Mouse (Mus musculus) thymus, adult 2 months (tissue): ENCODE data around the gene Rnaseh2c. TPM values are rescaled to one million over a fixed set of nuclear protein-coding genes. Genes with fewer than 3 reads are reported as not detected.

ENCODE experiments used
- DNase-seq: peaks from one replicate; pipeline ENCODE4 v3.0.0; 2021
- H3K27ac ChIP-seq: fragments of 200-500 bp; 2 replicates; pipeline ENCODE4 v1.5.1; 2012; ENCODE audit warnings: low read length, control low read depth; ENCODE audit not compliant: control insufficient read depth, insufficient read depth
- H3K27me3 ChIP-seq: fragments of 200-500 bp; 2 replicates; pipeline ENCODE4 v1.6.1; 2012; ENCODE audit warnings: mild to moderate bottlenecking, low read length, moderate library complexity, mixed read lengths; ENCODE audit not compliant: control insufficient read depth, insufficient read depth
- H3K36me3 ChIP-seq: fragments of 200-500 bp; 2 replicates; pipeline ENCODE4 v1.6.1; 2012; ENCODE audit warnings: mild to moderate bottlenecking, low read length, moderate library complexity; ENCODE audit not compliant: control insufficient read depth, insufficient read depth
- H3K4me1 ChIP-seq: fragments of 200-500 bp; replicated peaks from 2 replicates; pipeline ENCODE4 v1.6.1; 2012; ENCODE audit warnings: low read length; ENCODE audit not compliant: control insufficient read depth, insufficient read depth
- H3K4me3 ChIP-seq: fragments of 200-500 bp; 2 replicates; pipeline ENCODE4 v1.5.1; 2012; ENCODE audit warnings: mild to moderate bottlenecking, low read length, control low read depth, moderate library complexity; ENCODE audit not compliant: control insufficient read depth, insufficient read depth
- CTCF ChIP-seq: fragments of 200-500 bp; IDR thresholded peaks from 2 replicates; pipeline ENCODE4 v1.5.1; 2012; ENCODE audit warnings: mild to moderate bottlenecking, control low read depth, low read length, moderate library complexity, borderline replicate concordance; ENCODE audit not compliant: control insufficient read depth, poor library complexity, insufficient read depth; ENCODE audit errors: extremely low read depth
- POLR2A ChIP-seq: fragments of 200-500 bp; IDR thresholded peaks from 2 replicates; pipeline ENCODE4 v1.6.1; 2012; ENCODE audit warnings: mild to moderate bottlenecking, low read length, control low read depth, moderate library complexity; ENCODE audit not compliant: control insufficient read depth, poor library complexity, insufficient read depth; ENCODE audit errors: extremely low read depth
- WGBS: fragments of 180-500 bp; shearing (Covaris S2); methylation state at CpG from one replicate; pipeline ENCODE4 v1.1.7; 2018; 5-methylcytosine and 5-hydroxymethylcytosine counted together
- polyA plus RNA-seq: library from polyadenylated mRNA; depleted of rRNA; stranded (reverse); fragments of >200 nt; gene quantifications from 2 replicates; pipeline ENCODE4 v1.2.3, GENCODE M21; 2012

Gene Rnaseh2c
- polyA plus RNA-seq, 1 experiment = 87.0 TPM

GRCm38 (mm10) chr19:5567180-5567533 is 34.5 kb upstream of the Rnaseh2c start:
- no peak for DNase-seq
- Histone ChIP-seq H3K4me1 (peaks cover 45% of the 10 kb centered on the region), H3K4me3 (peak overlapping the region; percentile 88), H3K36me3 (no peaks in the 10 kb centered on the region; the same call in 1 of the 2 replicates), H3K27ac (peak overlapping the region; percentile 6; the same call in 1 of the 2 replicates), H3K27me3 (no peaks in the 10 kb centered on the region; the same call in 1 of the 2 replicates)
- TF ChIP-seq CTCF = no peak
- TF ChIP-seq POLR2A = no peak
- WGBS = 1% methylated on average over 26 of the region's 26 CpGs

- Histone ChIP-seq H3K27me3 (no peaks in the 10 kb centered on the region), H3K4me1 (peaks cover 52% of the 10 kb centered on the region), H3K4me3 (peak within 1 kb of the TSS; percentile 88), H3K27ac (peak within 1 kb of the TSS; percentile 89), H3K36me3 (no peaks in the 10 kb centered on the region; the same call in 1 of the 2 replicates)
- peak; percentile 100 for TF ChIP-seq CTCF
- TF ChIP-seq POLR2A = peak; percentile 40
- under 1% methylated on average over 101 of the region's 102 CpGs for WGBS
- peak; percentile 91 for DNase-seq
Observed at GRCm38 (mm10) chr19:5567534-5568469, 33.9 kb upstream of the Rnaseh2c start, which contains the start of gene Ap5b1. Gene Ap5b1 (plus strand): TSS chr19:5568025.

GRCm38 (mm10) chr19:5568470-5569140 is 33.1 kb upstream of the Rnaseh2c start:
- H3K36me3 ChIP-seq = no peaks in the 10 kb centered on the region; the same call in 1 of the 2 replicates
- peak overlapping the region; percentile 12; the same call in 1 of the 2 replicates for H3K27ac ChIP-seq
- 3% methylated on average over 27 of the region's 27 CpGs for WGBS
- TF ChIP-seq CTCF (peak; percentile 98), POLR2A (no peak)
- peak; percentile 82 for DNase-seq
- peaks cover 53% of the 10 kb centered on the region for H3K4me1 ChIP-seq
- H3K4me3 ChIP-seq = peak overlapping the region; percentile 88
- H3K27me3 ChIP-seq = no peaks in the 10 kb centered on the region

GRCm38 (mm10) chr19:5569521-5569920 is 32.2 kb upstream of the Rnaseh2c start:
- WGBS = 92% methylated on average over 10 of the region's 10 CpGs

GRCm38 (mm10) chr19:5570353-5571246 is 31.1 kb upstream of the Rnaseh2c start:
- no peak for DNase-seq
- Histone ChIP-seq H3K4me3 (no peak overlapping the region), H3K4me1 (peaks cover 53% of the 10 kb centered on the region), H3K27ac (peak overlapping the region; percentile 14; the same call in 1 of the 2 replicates), H3K27me3 (no peaks in the 10 kb centered on the region), H3K36me3 (no peaks in the 10 kb centered on the region; the same call in 1 of the 2 replicates)
- WGBS = 95% methylated on average over 32 of the region's 32 CpGs
- TF ChIP-seq POLR2A (no peak), CTCF (no peak)

More at GRCm38 (mm10) chr19:5569521-5569920, 32.2 kb upstream of the Rnaseh2c start:
- Histone ChIP-seq H3K27me3 (no peaks in the 10 kb centered on the region), H3K36me3 (no peaks in the 10 kb centered on the region; the same call in 1 of the 2 replicates), H3K4me3 (no peak overlapping the region), H3K4me1 (peaks cover 53% of the 10 kb centered on the region), H3K27ac (no peak overlapping the region)
- DNase-seq = no peak
- TF ChIP-seq POLR2A (no peak), CTCF (no peak)

- peak; percentile 49 for DNase-seq
- H3K27me3 ChIP-seq = no peaks in the 10 kb centered on the region
- WGBS = 12% methylated on average over 5 of the region's 5 CpGs
- H3K27ac ChIP-seq = peak overlapping the region; percentile 59; the same call in 1 of the 2 replicates
- H3K36me3 ChIP-seq = no peaks in the 10 kb centered on the region; the same call in 1 of the 2 replicates
- peaks cover 45% of the 10 kb centered on the region for H3K4me1 ChIP-seq
- H3K4me3 ChIP-seq = no peak overlapping the region
- no peak for TF ChIP-seq POLR2A
- TF ChIP-seq CTCF = no peak
Observed at GRCm38 (mm10) chr19:5571831-5572230, 29.8 kb upstream of the Rnaseh2c start.
